In genomic region chr16:13109156-13109989, GRCm38 (mm10) we compare ENCODE assay signal across 8 mouse cellular contexts. TPM values are rescaled to one million over a fixed set of nuclear protein-coding genes. Genes with fewer than 3 reads are reported as not detected.
DNase-seq lines count a peak whose midpoint lies in the region; ATAC-seq and TF ChIP-seq lines count a peak whose summit lies in the region.

TSS of gene Ercc4 (plus strand) at chr16:13109684.

- ATAC-seq in erythroid progenitor cell, adult 5-6 weeks (replicated peaks; ENCODE audit: low FRiP score, poor library complexity, severe bottlenecking): peak; percentile 97
- peak; percentile 95 for ATAC-seq in heart, embryonic 12.5 days (ENCODE audit: insufficient number of reproducible peaks, low FRiP score)
- ATAC-seq in kidney, postnatal 0 days (replicated peaks; ENCODE audit: low FRiP score, low read depth): peak; percentile 97
- ATAC-seq in liver, embryonic 11.5 days (replicated peaks; ENCODE audit: low FRiP score): peak; percentile 98
- peak; percentile 97 for ATAC-seq in stomach, embryonic 14.5 days (ENCODE audit: insufficient number of reproducible peaks, insufficient read depth, low FRiP score, low read depth)

- H3K27ac ChIP-seq in heart, embryonic 12.5 days (ENCODE audit: poor library complexity, severe bottlenecking): peak within 1 kb of the TSS; percentile 71
- H3K27ac ChIP-seq in kidney, postnatal 0 days: peak within 1 kb of the TSS; percentile 82
- peak within 1 kb of the TSS; percentile 54; the same call in 1 of the 2 replicates for H3K27ac ChIP-seq in liver, embryonic 11.5 days (ENCODE audit: low read depth, low read length)
- peak within 1 kb of the TSS; percentile 66; the same call in 1 of the 2 replicates for H3K27ac ChIP-seq in stomach, embryonic 14.5 days (ENCODE audit: low read length)

- H3K27me3 ChIP-seq in heart, embryonic 12.5 days (replicated peaks): no peaks in the 10 kb centered on the region
- H3K27me3 ChIP-seq in kidney, postnatal 0 days (ENCODE audit: insufficient read depth, low read length): no peaks in the 10 kb centered on the region
- no peaks in the 10 kb centered on the region for H3K27me3 ChIP-seq in liver, embryonic 11.5 days (replicated peaks; ENCODE audit: control insufficient read depth, insufficient read depth, low read length)
- H3K27me3 ChIP-seq in stomach, embryonic 14.5 days (ENCODE audit: control insufficient read depth, insufficient read depth, low read length): no peaks in the 10 kb centered on the region

- TF ChIP-seq CTCF in kidney, postnatal 0 days (IDR thresholded peaks at IDR 0.05; ENCODE audit: low read depth): peak; percentile 84

- H3K4me3 ChIP-seq in heart, embryonic 12.5 days: peak within 1 kb of the TSS; percentile 83
- peak within 1 kb of the TSS; percentile 57 for H3K4me3 ChIP-seq in kidney, postnatal 0 days (replicated peaks; ENCODE audit: low read depth, low read length)
- H3K4me3 ChIP-seq in liver, embryonic 11.5 days (ENCODE audit: low read depth, low read length): peak within 1 kb of the TSS; percentile 78
- H3K4me3 ChIP-seq in stomach, embryonic 14.5 days (ENCODE audit: low read depth, low read length): peak within 1 kb of the TSS; percentile 66

- peaks cover 23% of the 10 kb centered on the region for H3K36me3 ChIP-seq in heart, embryonic 12.5 days
- peaks cover 11% of the 10 kb centered on the region; the same call in 1 of the 2 replicates for H3K36me3 ChIP-seq in kidney, postnatal 0 days (ENCODE audit: insufficient read depth, low read length)
- peaks cover 9% of the 10 kb centered on the region for H3K36me3 ChIP-seq in liver, embryonic 11.5 days (ENCODE audit: control insufficient read depth, insufficient read depth, low read length)
- peaks cover 12% of the 10 kb centered on the region for H3K36me3 ChIP-seq in stomach, embryonic 14.5 days (ENCODE audit: control insufficient read depth, insufficient read depth, low read length)

- peaks cover 8% of the 10 kb centered on the region for H3K4me1 ChIP-seq in heart, embryonic 12.5 days (replicated peaks)
- H3K4me1 ChIP-seq in kidney, postnatal 0 days (replicated peaks; ENCODE audit: insufficient read depth, low read length): peaks cover 5% of the 10 kb centered on the region; the same call in 1 of the 2 replicates
- peaks cover 3% of the 10 kb centered on the region; the same call in 1 of the 2 replicates for H3K4me1 ChIP-seq in liver, embryonic 11.5 days (replicated peaks; ENCODE audit: control insufficient read depth, insufficient read depth, low read length)
- peaks cover 5% of the 10 kb centered on the region; the same call in 1 of the 2 replicates for H3K4me1 ChIP-seq in stomach, embryonic 14.5 days (ENCODE audit: control insufficient read depth, insufficient read depth, low read length)

- H3K9ac ChIP-seq in heart, embryonic 12.5 days: peak within 1 kb of the TSS; percentile 90
- H3K9ac ChIP-seq in kidney, postnatal 0 days (ENCODE audit: low read depth, low read length): peak within 1 kb of the TSS; percentile 83
- H3K9ac ChIP-seq in liver, embryonic 11.5 days (ENCODE audit: low read depth, low read length): peak within 1 kb of the TSS; percentile 94
- H3K9ac ChIP-seq in stomach, embryonic 14.5 days (replicated peaks; ENCODE audit: low read depth, low read length): peak within 1 kb of the TSS; percentile 70

- no peaks in the 10 kb centered on the region for H3K9me3 ChIP-seq in heart, embryonic 12.5 days (replicated peaks)
- H3K9me3 ChIP-seq in kidney, postnatal 0 days (replicated peaks; ENCODE audit: low read length): no peaks in the 10 kb centered on the region
- no peaks in the 10 kb centered on the region for H3K9me3 ChIP-seq in liver, embryonic 11.5 days (ENCODE audit: control insufficient read depth, low read length)
- H3K9me3 ChIP-seq in stomach, embryonic 14.5 days (ENCODE audit: control insufficient read depth, low read depth, low read length): no peaks in the 10 kb centered on the region

- WGBS in heart, embryonic 12.5 days: under 1% methylated on average over 53 of the region's 53 CpGs
- 1% methylated on average over 53 of the region's 53 CpGs for WGBS in kidney, postnatal 0 days
- 2% methylated on average over 53 of the region's 53 CpGs for WGBS in liver, embryonic 11.5 days
- under 1% methylated on average over 53 of the region's 53 CpGs for whole genome bisulfite sequencing in stomach, embryonic 14.5 days

- DNase-seq in CD4-positive helper T cell, adult 2 months (ENCODE audit: low read depth, low spot score): peak; percentile 98
- DNase-seq in brain, embryonic 18.5 days (ENCODE audit: low read depth, low spot score): peak; percentile 88
- peak; percentile 99 for DNase-seq in kidney, postnatal 0 days (ENCODE audit: low spot score)
- peak; percentile 92 for DNase-seq in liver, embryonic 11.5 days (ENCODE audit: low spot score)
- DNase-seq in naive thymus-derived CD4-positive, alpha-beta T cell, adult 2 months (ENCODE audit: low read depth): peak; percentile 98

- H3K4me2 ChIP-seq in heart, embryonic 12.5 days: peak within 1 kb of the TSS; percentile 84
- H3K4me2 ChIP-seq in kidney, postnatal 0 days (ENCODE audit: low read length): peak within 1 kb of the TSS; percentile 84
- peak within 1 kb of the TSS; percentile 67 for H3K4me2 ChIP-seq in liver, embryonic 11.5 days
- H3K4me2 ChIP-seq in stomach, embryonic 14.5 days (replicated peaks; ENCODE audit: low read depth, low read length): peak within 1 kb of the TSS; percentile 72

RNA-seq across cellular contexts. Expression of gene Ercc4, which starts in this region (rescaled TPM):
- 0.36 and 2.5 TPM in 2 replicates for total RNA-seq in erythroid progenitor cell, adult 5-6 weeks (2015; ENCODE audit: low replicate concordance)
- total RNA-seq in erythroid progenitor cell, adult 5-6 weeks (2017; ENCODE audit: low replicate concordance): 0.45 and 4.4 TPM in 2 replicates
- 9.8 and 10.1 TPM in 2 replicates for polyA plus RNA-seq in heart, embryonic 12.5 days (2016; fragmentation: Nextera tagmentation; extraction: Ambion mirVana)
- 9.9 and 11.0 TPM in 2 replicates for polyA plus RNA-seq in kidney, postnatal 0 days (2015; fragmentation: Nextera tagmentation; extraction: Ambion mirVana)
- polyA plus RNA-seq in liver, embryonic 11.5 days (2014; fragmentation: Nextera tagmentation; extraction: Ambion mirVana): 11.9 and 12.9 TPM in 2 replicates
- 16.2 and 18.1 TPM in 2 replicates for polyA plus RNA-seq in stomach, embryonic 14.5 days (2014; fragmentation: Nextera tagmentation; extraction: Ambion mirVana)

Comparison
In these comparisons a context has a peak if more than half of its experiments do, and no peak if none do; other contexts are left out.
1. Peak in every context shown above with its lines: DNase-seq, ATAC-seq, H3K4me3 ChIP-seq and H3K27ac ChIP-seq.